Mouse (Mus musculus): Measurements from ENCODE around the gene AU040320.

AU040320 gene

DNA sequence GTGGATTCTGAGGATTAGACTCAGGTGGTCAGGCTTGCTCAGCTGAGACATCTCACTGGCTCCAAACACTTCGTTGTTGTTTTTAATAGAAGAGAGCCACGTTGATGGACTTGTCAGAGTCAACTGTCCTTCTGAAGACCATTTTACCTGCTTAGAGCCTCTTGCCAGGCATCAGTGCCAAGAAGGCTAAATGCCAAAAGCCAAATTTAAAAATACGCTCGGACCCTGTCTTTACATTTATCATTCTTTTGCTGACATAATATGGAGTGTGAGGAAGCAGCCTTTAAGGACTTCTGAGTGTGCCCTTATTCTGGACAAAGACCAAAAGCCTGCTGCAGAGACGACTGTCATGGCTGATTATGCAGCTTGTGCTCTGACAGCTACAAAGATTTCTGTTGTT is 5.0 kb downstream of the AU040320 start:
- no peak for DNase-seq (ENCODE audit: low read depth, low spot score)
- H3K27me3 ChIP-seq (ENCODE audit: control insufficient read depth, insufficient read depth, low read length, poor library complexity, severe bottlenecking) = no peaks in the 10 kb centered on the region
- peaks cover 3% of the 10 kb centered on the region; the same call in 1 of the 2 replicates for H3K36me3 ChIP-seq (ENCODE audit: control insufficient read depth, insufficient read depth, low read length, poor library complexity, severe bottlenecking)

DNA sequence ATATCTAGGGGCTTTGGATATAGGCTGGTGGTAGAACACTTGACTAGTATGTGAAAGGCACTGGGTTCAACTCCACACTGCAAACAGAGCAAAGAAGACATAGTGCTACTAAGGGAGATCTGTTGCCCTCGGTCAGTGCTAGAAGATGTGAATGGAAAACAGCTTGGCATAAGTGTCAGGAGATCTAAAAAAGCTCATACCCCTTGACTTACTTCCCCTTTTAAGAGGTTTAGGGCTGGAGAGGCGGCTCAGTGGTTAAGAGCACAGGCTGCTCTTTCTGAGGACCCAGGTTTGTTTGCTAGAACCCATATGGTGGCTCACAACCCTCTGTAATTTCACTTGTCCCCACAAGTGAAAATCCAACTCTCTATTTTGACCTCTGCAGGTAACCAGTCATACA is 6.1 kb downstream of the AU040320 start:
- H3K27me3 ChIP-seq (ENCODE audit: control insufficient read depth, insufficient read depth, low read length, poor library complexity, severe bottlenecking) = no peaks in the 10 kb centered on the region

DNA sequence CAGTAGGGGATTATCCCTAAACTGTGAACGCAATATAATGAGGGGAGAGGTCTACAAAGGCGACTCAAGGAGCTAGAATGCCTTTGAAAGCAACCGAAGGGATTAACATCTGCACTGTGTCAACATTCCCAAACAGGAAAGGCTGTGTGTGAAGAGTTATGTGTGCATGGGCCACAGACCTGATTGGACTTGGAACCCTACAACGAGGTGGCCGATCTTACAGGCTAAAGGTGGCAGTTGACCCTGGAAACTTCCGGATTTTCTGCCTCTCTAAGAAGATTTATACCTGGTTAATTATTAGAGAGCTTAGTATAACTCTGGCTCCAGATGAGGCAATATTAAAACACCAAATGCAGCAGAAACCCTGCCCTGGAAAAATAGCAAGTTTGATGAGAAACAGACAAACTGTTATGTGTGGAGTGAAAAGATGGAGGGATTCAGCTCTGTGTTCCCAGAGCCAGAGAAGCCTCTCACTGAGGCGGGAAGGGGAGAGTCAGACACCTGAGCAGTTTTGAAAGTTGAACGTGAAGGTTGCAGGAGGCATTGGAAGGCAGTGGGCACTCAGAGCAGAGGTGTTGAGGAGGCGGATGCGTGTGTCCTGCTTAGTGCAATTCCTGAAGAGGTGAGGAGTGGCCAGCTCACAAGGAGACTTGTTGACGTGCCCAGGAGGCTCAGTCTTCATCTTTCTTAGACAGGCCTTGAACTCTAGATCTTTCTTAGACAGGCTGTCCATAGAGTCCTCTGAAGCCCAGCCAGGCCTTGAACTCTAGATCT is 9.4 kb downstream of the AU040320 start:
- H3K36me3 ChIP-seq (ENCODE audit: control insufficient read depth, insufficient read depth, low read length, poor library complexity, severe bottlenecking) = peaks cover 3% of the 10 kb centered on the region; the same call in 1 of the 2 replicates
- no peak for DNase-seq (ENCODE audit: low read depth, low spot score)
- no peaks in the 10 kb centered on the region for H3K27me3 ChIP-seq (ENCODE audit: control insufficient read depth, insufficient read depth, low read length, poor library complexity, severe bottlenecking)

More for the DNA sequence above, 6.1 kb downstream of the AU040320 start:
- DNase-seq (ENCODE audit: low read depth, low spot score) = no peak
- peaks cover 3% of the 10 kb centered on the region; the same call in 1 of the 2 replicates for H3K36me3 ChIP-seq (ENCODE audit: control insufficient read depth, insufficient read depth, low read length, poor library complexity, severe bottlenecking)

DNA sequence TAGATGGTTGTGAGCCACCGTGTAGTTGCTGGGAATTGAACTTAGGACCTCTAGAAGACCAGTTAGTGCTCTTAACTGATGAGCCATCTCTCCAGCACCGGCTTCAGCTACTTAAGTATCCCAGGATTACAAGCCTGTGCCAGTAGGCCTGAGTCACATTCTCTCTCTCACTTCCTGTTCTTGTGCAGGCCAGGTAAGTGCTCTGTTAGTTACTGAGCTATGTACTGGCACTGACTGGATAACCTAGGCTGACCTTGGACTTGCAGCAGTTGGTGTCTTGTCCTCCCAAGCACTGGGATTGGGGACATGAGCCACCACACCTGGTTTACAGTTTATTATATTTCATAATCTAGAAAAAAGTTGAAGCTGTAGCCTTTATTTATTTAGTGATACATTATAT is 10.1 kb downstream of the AU040320 start:
- Histone ChIP-seq H3K36me3 (ENCODE audit: control insufficient read depth, insufficient read depth, low read length, poor library complexity, severe bottlenecking) (peaks cover 3% of the 10 kb centered on the region; the same call in 1 of the 2 replicates), H3K27me3 (ENCODE audit: control insufficient read depth, insufficient read depth, low read length, poor library complexity, severe bottlenecking) (no peaks in the 10 kb centered on the region)
- DNase-seq (ENCODE audit: low read depth, low spot score) = no peak

DNA sequence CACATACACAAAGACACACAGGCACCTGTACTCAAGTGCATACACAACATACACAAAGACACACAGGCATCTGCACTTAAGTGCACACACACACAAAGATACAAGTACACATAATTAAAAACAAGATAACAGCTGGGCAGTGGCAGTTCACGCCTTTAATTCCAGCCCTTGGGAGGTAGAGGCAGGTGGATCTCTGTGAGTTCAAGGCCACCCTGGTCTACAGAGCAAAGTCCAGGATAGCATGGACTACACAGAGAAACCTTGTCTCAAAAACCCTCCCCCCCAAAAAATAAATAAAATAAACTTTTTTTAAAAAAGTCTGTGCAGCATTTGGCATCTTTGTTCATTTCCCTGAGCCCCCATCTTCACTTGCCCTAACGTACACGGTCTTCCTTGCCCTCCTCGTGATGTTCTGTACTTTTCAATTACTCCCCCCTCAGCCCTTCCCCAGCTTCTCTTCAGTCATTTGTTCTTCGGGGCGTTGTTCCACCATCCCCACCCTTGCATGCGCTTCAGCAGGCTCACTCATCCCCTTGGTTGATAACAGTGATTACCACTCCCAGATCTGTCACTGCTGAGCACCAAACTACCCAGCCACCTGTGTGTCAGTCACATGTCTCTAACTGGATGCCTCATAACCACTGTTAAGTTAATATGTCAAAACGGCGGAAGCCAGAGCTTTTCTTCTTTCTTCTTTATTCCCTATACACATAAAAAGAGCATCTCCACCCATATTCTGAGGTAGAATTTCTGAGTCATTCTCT is 16.6 kb downstream of the AU040320 start:
- no peaks in the 10 kb centered on the region for H3K27me3 ChIP-seq (ENCODE audit: control insufficient read depth, insufficient read depth, low read length, poor library complexity, severe bottlenecking)
- peaks cover 4% of the 10 kb centered on the region; the same call in 1 of the 2 replicates for H3K36me3 ChIP-seq (ENCODE audit: control insufficient read depth, insufficient read depth, low read length, poor library complexity, severe bottlenecking)
- DNase-seq (ENCODE audit: low read depth, low spot score) = no peak

DNA sequence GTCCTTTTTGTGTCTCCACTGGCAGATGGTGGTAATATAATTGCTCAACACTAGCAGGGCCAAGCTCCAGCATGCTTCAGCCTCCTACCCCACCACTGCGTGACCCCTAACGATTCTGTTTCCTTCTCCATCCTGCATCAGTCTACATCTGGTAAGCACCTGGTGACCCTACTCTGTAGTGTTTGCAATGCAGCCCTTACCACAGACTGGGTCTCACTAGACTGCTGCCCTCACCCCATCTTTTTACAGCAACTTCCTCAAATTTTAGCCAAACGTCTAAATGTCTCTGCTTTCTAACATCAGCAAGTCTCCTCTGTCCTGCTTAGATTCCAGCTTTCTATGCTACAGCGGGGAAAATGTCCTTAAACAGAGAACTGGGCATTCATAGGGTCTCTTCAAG is 17.5 kb downstream of the AU040320 start:
- peaks cover 4% of the 10 kb centered on the region; the same call in 1 of the 2 replicates for H3K36me3 ChIP-seq (ENCODE audit: control insufficient read depth, insufficient read depth, low read length, poor library complexity, severe bottlenecking)
- H3K27me3 ChIP-seq (ENCODE audit: control insufficient read depth, insufficient read depth, low read length, poor library complexity, severe bottlenecking) = no peaks in the 10 kb centered on the region
- no peak for DNase-seq (ENCODE audit: low read depth, low spot score)

DNA sequence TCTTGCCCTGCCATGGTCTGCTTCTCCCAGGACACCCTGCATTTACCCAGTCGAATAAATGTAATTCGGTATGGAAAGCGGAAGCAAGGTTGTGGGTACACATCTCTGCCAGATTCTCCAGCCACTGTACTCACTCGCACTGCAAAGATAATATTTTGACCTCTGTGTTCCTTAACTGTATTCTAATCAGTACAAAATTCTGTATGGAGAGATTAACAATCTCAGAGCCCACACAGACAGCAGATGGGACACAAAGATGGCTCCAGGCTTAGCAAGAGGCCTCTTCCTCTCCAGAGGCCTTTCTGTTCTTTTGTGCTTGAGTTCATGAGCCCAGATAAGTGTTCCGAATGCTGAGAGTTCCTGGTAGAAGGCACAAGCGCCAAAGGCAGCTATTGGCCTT is 20.5 kb downstream of the AU040320 start:
- H3K27me3 ChIP-seq (ENCODE audit: control insufficient read depth, insufficient read depth, low read length, poor library complexity, severe bottlenecking) = no peaks in the 10 kb centered on the region
- H3K36me3 ChIP-seq (ENCODE audit: control insufficient read depth, insufficient read depth, low read length, poor library complexity, severe bottlenecking) = peaks cover 4% of the 10 kb centered on the region; the same call in 1 of the 2 replicates
- no peak for DNase-seq (ENCODE audit: low read depth, low spot score)

DNA sequence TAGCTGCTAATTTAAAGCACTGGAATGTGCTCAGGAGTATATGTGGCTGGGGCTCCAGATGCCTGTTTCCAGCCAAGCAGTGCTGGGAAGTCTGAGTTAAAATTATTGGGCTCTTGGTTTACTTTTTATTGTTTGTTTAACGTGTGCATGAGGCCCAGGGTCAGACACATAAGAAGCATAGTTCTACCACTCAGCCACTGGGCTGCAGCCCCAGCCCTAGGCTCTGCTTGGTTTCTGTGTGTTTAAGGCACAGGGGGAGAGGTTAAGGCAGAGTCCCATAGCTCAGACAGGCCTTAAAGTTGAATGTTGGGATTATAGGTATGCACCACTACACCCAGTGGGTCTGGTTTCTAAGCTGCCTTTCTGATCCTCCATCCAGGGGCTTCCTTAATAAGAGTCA is 21.8 kb downstream of the AU040320 start:
- H3K27me3 ChIP-seq (ENCODE audit: control insufficient read depth, insufficient read depth, low read length, poor library complexity, severe bottlenecking) = no peaks in the 10 kb centered on the region
- no peak for DNase-seq (ENCODE audit: low read depth, low spot score)
- H3K36me3 ChIP-seq (ENCODE audit: control insufficient read depth, insufficient read depth, low read length, poor library complexity, severe bottlenecking) = peaks cover under 1% of the 10 kb centered on the region; the same call in 1 of the 2 replicates

DNA sequence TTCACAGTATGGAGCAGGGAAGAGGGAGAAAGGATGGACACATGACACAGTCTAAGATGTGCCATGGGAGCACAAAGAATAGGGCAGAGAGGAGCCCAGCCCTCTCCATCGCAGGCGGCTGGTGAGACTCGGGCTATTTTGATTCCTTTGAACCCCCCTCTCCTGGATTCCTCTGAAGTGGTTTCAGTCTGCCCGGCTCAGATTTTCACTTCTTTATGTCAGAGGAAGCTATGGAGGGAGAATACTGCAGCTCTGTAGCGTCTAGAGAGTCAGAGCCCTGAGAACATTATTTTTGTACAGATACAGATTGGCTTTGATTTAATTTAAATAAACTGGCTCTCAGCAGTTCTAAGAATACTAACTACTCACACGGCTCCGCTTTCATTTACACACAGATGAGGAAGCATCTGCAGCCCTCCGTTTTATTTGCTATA is 25.8 kb downstream of the AU040320 start:
- DNase-seq (ENCODE audit: low read depth, low spot score) = no peak
- peaks cover 3% of the 10 kb centered on the region; the same call in 1 of the 2 replicates for H3K36me3 ChIP-seq (ENCODE audit: control insufficient read depth, insufficient read depth, low read length, poor library complexity, severe bottlenecking)
- no peaks in the 10 kb centered on the region for H3K27me3 ChIP-seq (ENCODE audit: control insufficient read depth, insufficient read depth, low read length, poor library complexity, severe bottlenecking)

DNA sequence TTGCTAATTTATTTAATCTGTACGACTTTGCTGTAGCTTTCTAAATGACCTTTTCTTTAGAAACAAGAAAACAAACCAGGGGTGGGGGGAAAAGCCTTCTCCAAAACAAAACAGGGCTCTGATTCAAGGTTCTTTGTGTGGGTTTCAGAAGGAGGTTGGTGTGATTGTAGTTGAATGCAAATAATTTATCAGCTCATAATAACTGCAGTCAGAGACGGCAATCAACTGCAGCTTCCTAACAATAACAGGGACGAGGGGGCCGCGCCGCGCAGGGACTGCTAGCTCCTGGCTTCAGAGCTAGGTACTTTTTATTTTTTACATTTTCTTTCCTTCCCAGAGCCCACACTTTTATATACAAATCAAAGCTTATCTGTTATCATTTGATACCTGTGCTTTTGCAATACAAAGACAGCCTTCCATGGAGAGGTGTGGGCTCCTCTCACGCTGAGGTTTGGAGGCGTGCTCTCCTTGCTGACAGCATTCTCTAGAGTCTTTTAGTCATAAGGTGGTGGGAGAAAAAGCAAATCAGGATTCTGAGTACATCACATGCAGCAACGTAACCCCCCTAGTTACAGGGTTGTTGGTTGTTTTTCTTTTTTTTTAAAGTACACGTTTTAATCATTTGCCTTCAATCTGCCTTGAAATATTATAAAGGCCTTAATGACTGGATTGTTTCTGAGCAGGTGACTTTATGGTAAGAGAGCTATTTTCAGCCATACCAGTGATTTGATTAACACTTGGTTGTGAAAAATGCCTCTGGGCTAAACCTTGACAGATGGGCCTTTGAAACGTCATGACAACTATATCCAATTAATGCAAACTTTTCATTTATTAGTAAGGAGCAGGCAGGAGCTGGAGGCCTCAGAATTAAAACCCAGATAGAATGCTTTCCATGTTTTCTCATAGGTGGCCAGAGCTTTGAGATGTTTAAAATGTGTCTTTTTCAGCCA is 26.8 kb downstream of the AU040320 start:
- H3K36me3 ChIP-seq (ENCODE audit: control insufficient read depth, insufficient read depth, low read length, poor library complexity, severe bottlenecking) = peaks cover 3% of the 10 kb centered on the region; the same call in 1 of the 2 replicates
- no peaks in the 10 kb centered on the region for H3K27me3 ChIP-seq (ENCODE audit: control insufficient read depth, insufficient read depth, low read length, poor library complexity, severe bottlenecking)
- no peak for DNase-seq (ENCODE audit: low read depth, low spot score)

DNA sequence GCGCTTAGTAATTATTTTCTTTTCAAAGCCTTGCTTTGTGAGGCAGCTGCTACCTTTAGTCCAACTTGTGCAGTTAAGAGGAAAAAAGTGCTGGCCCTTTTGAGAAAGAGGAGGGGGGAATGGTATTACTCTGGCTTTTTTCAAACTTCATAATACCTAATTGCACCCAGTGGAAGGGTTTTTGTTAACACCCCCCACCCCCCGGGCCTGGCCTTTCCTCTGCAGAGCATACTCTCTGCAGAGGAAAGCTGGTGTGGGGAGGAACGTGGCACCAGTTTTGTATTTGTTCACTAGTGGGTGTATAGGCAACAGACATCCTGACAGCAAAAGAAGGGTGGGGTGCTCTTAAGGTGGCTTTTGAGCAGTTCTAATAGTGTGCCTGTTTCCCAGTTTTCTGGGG is 28.5 kb downstream of the AU040320 start:
- no peak for DNase-seq (ENCODE audit: low read depth, low spot score)
- Histone ChIP-seq H3K27me3 (ENCODE audit: control insufficient read depth, insufficient read depth, low read length, poor library complexity, severe bottlenecking) (no peaks in the 10 kb centered on the region), H3K36me3 (ENCODE audit: control insufficient read depth, insufficient read depth, low read length, poor library complexity, severe bottlenecking) (peaks cover 3% of the 10 kb centered on the region; the same call in 1 of the 2 replicates)

DNA sequence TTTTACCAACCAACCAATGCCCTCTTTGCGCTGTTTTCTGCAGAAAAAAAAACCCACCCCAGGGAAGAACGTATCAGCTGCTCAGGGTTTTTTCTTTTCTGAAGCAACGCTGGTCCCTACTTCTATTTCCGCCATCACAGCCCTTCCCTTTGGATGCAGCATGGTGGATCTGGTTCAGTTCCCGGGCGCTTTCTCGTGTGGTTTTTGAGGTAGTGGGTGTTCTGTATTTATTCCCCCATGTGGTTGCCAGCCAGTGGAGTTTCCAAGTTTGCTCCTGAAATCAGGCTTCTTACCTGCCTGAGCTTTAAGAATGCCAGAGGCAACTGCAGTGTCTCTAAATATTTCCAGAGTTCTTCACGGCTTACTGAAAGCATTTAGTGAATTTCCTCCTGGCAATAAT is 29.2 kb downstream of the AU040320 start:
- Histone ChIP-seq H3K27me3 (ENCODE audit: control insufficient read depth, insufficient read depth, low read length, poor library complexity, severe bottlenecking) (no peaks in the 10 kb centered on the region), H3K36me3 (ENCODE audit: control insufficient read depth, insufficient read depth, low read length, poor library complexity, severe bottlenecking) (peaks cover 3% of the 10 kb centered on the region; the same call in 1 of the 2 replicates)
- DNase-seq (ENCODE audit: low read depth, low spot score) = no peak

DNA sequence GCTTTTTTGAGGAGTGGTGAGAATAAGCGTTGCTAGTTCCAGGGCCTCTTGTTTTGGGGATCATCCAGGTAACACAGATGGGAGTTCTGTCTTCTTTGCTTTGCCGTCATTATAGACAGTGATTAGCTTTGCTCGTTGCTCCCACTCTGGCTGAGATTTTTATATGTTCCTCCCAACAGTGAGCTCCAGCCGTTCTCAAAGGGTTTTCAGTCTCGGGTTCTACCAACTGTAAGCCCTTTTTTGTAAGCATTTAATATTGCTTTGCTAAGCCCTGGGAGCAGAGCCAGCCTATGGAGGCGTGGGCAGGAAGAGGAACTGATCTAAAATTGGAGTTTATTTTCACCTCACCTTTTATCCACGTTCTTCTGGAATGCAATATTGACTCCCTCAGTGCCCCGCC is 29.7 kb downstream of the AU040320 start:
- H3K27me3 ChIP-seq (ENCODE audit: control insufficient read depth, insufficient read depth, low read length, poor library complexity, severe bottlenecking) = no peaks in the 10 kb centered on the region
- peaks cover 3% of the 10 kb centered on the region; the same call in 1 of the 2 replicates for H3K36me3 ChIP-seq (ENCODE audit: control insufficient read depth, insufficient read depth, low read length, poor library complexity, severe bottlenecking)
- DNase-seq (ENCODE audit: low read depth, low spot score) = no peak

DNA sequence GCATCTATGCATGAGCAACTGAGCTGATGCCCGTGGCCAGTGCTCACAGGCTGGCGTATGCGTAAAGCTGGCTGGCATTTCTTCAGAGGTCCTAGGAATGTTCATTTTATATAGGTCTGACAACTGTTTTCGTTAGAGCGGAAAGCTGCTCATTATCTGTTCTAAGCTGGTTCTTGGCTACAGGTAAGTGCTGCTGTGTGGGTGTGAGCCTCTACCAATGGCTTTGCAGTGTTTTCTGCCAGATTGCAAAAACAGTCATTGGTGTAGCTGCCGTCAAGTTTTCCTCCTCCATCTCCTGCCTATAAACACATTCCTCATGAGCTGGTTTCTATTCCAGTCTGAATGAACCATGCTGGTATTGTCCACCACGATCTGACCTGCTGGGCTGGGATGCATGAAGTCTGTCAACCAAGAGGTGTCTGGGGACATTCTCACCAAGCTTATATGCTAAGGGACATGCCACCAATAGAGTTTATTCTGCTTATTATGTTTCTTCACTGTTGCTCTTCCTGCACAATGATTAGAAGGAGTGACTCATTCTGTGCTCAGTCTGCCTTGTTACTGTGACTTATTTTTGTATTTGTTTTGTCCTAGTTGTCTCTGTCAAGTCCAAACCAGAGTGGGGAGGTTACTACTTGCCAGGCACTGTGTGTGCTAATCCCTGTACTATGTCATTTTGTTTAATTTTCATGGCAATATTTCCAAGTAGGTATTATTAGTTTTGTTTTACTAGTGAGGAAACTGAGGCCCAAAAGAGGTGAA is 39.2 kb downstream of the AU040320 start:
- no peak for DNase-seq (ENCODE audit: low read depth, low spot score)
- Histone ChIP-seq H3K27me3 (ENCODE audit: control insufficient read depth, insufficient read depth, low read length, poor library complexity, severe bottlenecking) (no peaks in the 10 kb centered on the region), H3K36me3 (ENCODE audit: control insufficient read depth, insufficient read depth, low read length, poor library complexity, severe bottlenecking) (peaks cover 5% of the 10 kb centered on the region)
